Mouse (Mus musculus): ENCODE measurements around the gene Tbc1d15.

Tbc1d15 gene

DNA sequence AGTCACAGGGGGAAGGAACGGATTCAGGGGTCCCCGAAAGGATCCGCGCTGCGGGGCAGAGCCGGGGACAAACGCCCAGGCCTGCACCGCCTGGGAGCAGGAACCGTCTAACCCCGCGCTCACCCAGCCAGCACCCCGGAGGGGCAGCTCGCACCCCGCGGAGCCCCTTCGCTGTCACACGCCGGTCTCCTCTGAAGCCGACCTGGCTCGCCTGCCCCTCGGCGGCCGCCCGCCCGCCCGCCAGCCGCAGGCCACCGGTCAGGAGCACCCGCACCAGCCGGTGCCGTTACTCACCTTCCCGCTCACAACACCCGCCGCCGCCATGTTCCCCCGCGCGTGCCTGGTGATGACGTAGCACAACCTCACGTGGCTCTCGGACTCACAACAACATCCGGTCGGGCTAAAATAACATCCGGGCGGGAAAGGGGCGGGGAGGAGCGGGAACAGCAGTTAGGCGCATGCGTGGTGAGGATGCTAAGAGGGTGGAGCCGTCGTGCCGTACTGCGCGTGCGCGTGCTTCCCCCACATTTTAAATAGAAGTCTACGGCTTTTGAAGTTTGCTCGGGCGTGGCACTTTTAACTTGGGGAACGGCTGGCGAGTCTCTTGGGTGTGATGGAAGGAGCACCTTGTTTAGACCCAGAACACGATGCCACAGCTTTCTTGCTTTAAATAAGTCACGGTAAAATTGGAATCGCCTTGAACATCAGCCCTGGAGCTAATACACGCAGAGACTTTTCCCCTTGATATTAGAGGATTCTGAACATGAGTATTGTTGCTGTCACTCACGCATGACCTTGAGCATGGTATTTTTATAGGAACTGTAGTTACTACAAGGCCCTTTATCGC lies at the start of gene Tbc1d15:
Tbc1d15 (minus strand) TSS at position 380 of the 847 bp plus-strand sequence.
- DNase-seq (ENCODE audit: extremely low read depth, low read depth) = peak; percentile 93

- DNase-seq (ENCODE audit: extremely low read depth, low read depth) = no peak
Measured at GRCm38 (mm10) chr10:115298683-115299082, 47.4 kb upstream of the Tbc1d15 start.

DNA sequence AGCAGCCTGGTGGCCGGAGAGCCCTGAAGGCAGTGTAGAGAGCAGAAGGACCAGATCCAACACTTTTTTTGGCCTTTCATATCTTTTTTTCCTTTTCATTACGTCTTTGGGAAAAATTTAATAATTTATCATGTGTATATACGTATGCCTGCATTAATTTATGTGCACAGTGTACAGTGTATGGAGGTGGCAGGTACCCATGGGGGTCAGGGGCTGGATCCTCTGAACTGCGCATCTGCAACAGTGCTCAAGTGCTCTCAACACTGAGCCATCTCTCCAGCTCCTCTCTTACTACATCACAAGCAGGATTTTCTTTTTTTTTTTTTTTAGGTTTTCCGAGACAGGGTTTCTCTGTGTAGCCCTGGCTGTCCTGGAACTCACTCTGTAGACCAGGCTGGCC lies 46.3 kb upstream of the Tbc1d15 start:
- DNase-seq (ENCODE audit: extremely low read depth, low read depth) = no peak

GRCm38 (mm10) chr10:115296401-115296935 lies 45.2 kb upstream of the Tbc1d15 start:
- DNase-seq (ENCODE audit: extremely low read depth, low read depth) = no peak

DNA sequence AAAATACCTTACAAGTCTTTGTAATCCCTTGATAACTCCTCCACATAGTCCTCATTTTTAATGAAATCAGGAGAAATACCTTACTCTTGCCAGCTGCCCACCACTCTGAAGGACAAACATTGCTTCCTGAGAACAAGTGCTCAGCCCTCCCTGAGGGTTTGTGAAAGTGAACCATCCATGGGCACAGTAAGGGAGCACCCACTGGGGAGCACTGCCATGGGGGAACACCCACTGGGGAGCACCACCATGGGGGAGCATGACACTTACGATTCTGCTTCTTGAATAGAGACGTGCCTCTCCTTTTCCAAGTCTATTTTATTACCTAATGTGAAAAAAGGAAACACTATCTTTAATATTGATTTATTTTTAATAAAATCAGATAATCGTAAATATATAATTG lies 43.9 kb upstream of the Tbc1d15 start:
- no peak for DNase-seq (ENCODE audit: extremely low read depth, low read depth)

DNA sequence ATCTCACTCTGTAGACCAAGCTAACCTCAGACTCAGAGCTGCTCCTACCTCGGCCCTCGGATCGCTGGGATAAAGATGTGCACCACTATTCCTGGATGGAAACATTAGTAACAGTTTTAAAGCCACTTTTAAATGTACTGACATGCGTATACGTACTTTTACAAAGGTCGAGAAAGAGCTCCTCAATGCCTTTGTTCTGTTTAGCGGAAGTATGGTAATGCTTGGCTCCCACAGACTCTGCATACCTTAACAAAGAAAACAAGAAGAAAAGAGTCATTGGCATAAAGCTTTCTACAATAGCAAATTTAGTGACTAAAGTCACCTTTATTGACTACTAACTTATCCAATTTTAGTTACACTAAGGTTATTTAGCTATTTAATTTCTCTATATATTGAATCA lies 43.4 kb upstream of the Tbc1d15 start:
- no peak for DNase-seq (ENCODE audit: extremely low read depth, low read depth)

DNA sequence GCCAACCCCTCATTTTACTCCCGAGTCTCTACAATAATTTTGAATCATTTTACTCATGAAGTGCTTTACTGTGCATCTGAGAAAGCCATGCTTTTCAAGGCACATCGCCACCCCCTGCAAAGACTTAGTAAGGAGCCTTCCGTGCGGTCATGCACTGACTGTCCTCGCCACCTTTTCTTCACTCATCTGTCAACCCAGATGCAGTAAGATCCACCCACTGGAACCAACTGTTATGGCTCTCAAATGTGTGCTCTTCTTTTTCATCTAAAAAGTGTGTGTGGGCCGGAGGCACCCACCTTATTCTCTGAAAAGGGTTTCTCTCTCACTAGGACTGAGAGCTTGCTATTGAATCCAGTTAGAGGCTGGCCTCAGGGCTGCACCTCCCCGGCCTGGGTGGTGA lies 42.7 kb upstream of the Tbc1d15 start:
- DNase-seq (ENCODE audit: extremely low read depth, low read depth) = no peak

GRCm38 (mm10) chr10:115290671-115291070 lies 39.4 kb upstream of the Tbc1d15 start:
- DNase-seq (ENCODE audit: extremely low read depth, low read depth) = no peak

GRCm38 (mm10) chr10:115288856-115289255 lies 37.6 kb upstream of the Tbc1d15 start:
- no peak for DNase-seq (ENCODE audit: extremely low read depth, low read depth)

DNA sequence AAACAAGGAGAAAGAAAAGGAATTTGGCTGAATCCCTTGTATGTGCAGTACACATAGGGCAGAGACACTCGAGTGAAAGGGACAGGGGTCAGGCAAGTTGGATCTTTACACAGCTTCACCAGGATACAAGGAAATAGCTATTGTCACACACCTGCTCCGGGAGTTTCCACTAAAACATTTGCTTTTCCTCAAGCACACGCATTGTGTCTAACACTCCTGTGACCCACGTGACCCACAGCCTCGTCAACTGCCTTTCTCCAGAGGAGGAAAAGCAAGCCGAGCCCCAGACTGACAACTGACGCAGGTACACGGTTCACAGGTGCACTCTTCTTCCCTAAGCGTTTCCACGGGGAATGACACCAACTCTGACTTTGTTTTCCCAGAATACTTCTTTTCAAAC lies 32.9 kb upstream of the Tbc1d15 start:
- no peak for DNase-seq (ENCODE audit: extremely low read depth, low read depth)

DNA sequence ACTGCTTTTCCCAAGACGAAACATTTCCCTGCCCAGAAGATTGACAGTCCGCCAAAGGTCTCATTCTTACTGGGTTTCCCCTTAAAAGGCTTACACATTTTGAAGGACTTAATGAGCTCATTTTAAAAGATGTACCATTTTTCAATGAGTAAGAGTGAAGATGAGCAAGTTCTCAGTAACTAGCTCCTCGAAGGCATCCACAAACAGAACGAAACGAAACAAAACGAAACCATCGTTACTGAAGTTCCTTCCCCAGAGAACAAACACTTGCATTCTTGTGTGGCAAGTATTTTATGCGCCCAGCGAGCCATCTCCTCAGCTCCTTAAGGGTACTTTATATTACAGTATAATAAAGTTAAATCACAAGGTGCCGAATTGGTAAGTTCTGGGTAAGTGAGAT lies 30.1 kb upstream of the Tbc1d15 start:
- DNase-seq (ENCODE audit: extremely low read depth, low read depth) = no peak

DNA sequence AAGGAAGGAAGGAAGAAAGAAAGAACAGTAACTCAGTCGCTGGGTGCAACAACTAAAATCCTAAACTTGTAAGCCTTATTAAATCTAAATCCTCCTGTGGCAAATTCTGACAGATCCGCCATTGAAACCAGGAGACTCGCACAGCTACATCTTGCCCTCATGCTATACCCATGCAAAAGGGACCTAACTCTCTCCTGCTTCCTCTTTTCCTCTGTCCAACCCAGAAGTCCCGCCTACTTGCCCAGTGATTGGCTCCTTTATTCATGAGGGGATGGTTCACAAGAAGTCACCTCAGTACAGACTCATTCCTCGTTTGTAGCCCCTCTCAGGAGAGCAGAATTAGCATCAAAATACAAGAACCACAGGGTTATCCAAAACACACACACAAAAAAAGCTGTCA lies 20.4 kb upstream of the Tbc1d15 start:
- peak; percentile 76 for DNase-seq (ENCODE audit: extremely low read depth, low read depth)

DNA sequence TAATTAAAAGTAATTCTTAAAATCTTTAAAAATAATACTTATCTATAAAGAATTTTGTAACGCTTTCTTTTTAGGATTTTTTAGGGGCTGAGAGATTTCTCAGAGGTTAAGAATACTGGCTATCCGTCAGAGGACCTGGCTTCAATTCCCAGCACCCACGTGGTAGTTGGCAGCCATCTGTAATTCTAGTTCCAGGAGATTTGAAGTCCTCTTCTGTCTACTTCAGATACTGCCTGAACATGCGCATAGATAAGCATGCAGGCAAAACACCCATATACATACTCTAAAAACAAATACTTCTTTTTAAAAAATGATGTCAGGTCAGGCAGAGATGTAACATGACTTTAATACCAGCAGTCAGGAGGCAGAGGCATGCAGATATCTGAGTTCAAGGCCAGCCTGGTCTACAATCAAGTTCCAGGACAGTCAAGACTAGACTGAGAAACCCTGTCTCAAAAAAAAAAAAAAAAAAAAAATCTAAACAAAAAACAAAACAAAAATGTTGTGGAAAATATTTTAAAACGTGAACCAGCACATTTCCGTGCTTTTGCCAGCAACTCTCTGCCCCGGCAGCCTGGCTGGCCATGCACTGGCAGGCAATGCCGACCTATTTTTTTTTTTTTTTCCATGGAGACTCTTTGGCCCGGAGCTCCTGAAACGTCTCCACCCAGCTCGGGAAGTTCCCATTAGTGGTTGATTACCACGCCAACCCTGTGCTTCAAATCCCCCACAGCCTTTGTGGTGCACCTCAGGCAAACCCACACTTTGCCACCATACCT lies 19.5 kb upstream of the Tbc1d15 start:
- DNase-seq (ENCODE audit: extremely low read depth, low read depth) = peak; percentile 15

DNA sequence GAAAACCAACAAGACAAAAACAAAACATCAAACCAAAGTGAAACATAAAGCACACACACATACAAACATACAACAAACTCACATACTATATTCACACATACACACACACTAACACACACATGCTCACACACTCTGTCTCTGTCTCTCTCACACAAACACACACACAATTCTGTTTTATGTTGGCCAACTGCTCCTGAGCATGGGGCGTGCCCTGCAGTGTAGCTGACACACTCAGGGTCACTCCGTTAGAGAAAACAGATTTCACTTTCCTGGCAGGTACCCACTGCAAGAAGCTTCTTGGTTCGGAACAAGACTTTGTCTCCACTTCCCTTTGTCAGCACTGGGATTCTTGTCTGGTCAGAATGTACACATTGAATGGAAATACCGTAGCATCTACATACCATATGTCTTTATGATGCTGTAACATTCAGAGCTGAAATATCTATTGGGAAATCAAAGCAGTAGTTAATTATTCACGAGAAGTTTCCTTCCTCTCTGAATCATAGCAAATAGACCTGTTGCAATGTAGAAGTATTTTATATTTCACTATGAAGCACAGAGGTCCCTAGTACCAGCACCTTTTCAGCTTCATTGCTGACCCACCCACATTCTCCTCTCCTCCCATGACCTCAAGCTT lies 11.8 kb upstream of the Tbc1d15 start:
- no peak for DNase-seq (ENCODE audit: extremely low read depth, low read depth)

DNA sequence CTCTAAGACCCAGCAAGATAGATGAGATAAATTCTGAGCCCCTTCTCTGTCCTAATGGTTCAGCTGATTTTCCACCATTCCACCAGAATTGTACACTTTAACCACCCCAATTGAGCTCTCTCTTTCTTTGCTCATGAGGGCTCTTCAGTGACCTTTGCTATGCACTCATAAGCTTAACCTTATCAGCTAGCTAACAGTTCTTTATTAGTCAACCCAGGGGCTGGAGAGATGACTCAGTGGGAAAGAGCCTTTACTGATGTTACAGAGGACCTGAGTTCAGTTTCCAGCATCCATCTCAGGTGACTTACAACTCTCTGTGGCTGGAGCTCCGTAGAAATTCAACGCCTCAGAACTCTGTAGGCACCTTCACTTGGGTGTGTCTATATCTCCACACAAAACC lies 11.0 kb upstream of the Tbc1d15 start:
- no peak for DNase-seq (ENCODE audit: extremely low read depth, low read depth)

- no peak for DNase-seq (ENCODE audit: extremely low read depth, low read depth)
Measured at GRCm38 (mm10) chr10:115261428-115261827, 10.2 kb upstream of the Tbc1d15 start.

- DNase-seq (ENCODE audit: extremely low read depth, low read depth) = no peak
Measured at GRCm38 (mm10) chr10:115256162-115256561, 4.9 kb upstream of the Tbc1d15 start.

DNA sequence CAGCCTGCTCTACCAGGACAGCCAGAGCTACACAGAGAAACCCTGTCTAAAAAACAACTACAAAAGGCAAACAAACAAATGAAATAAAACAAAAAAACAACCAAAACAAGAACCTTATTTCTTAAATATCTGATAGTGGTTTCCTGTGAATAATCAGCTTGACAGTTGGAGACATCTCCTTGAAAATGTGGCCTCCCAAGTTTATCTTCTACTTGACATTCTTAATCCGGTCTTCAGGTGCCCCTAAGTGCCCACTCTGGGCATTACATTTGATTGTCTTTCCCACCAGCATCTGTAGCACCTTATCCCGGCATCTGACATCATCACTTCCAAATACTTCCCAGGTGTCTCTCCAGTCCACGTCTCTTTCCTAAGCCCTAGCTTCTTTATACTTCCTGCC lies 2.3 kb upstream of the Tbc1d15 start:
- no peak for DNase-seq (ENCODE audit: extremely low read depth, low read depth)

DNA sequence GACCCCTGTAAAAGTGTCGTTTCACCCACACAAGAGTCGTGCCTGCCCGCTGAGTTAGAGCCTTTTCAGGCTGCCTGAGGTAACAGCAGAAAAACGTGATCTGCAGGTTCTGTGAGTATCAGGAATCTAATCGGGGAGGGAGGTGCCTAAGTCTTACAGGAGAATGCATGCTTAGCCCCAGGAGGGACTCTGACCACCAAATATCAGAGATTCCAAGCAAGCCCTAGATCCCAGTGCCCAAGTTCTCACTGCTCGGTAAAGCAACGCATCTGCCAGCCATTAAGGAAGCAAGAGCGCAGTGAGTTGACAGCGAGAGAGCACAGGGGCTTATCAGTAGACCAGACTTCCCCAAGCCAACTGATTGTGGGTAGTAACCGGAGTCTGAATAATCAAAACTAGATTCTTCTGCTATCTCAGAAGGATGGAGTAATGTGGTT lies 1.1 kb upstream of the Tbc1d15 start:
- peak; percentile 85 for DNase-seq (ENCODE audit: extremely low read depth, low read depth)

GRCm38 (mm10) chr10:115250235-115251087 lies 806 bp downstream of the Tbc1d15 start:
- DNase-seq (ENCODE audit: extremely low read depth, low read depth) = peak; percentile 35

DNA sequence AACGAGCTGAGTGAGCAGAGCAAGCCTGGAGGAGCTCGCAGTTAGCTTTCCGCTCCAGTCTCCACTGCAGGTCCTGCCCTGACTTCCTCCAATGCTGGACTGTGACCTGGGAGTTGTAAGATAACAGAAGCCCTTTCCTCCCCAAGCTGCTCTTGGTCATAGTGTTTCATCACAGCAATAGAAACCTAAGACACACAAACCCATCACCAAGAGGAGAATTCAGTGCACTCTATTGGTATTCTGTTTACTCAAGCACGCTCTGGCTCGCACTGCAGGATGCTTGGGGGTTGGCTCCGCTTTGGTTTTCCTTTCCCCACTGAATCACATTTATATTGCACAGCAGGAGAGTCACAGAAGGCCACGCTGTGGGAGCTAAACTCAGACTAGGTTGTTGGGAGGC lies 3.2 kb downstream of the Tbc1d15 start:
- no peak for DNase-seq (ENCODE audit: extremely low read depth, low read depth)
